Mouse (Mus musculus) cerebellum, adult 2 months (tissue): ENCODE measurements at regions not wholly inside any gene's neighbourhood (a gene's known extent, or its start where the extent isn't known, plus 50 kb on each side); places are given as distances from the start of the nearest gene placed in this dataset.

ENCODE experiments used
- DNase-seq, 2 experiments: peaks; one replicate each; pipeline ENCODE4 v3.0.0; 2021
- H3K27ac ChIP-seq: fragments of 200-500 bp; 2 replicates; pipeline ENCODE4 v1.5.1; 2012; ENCODE audit warnings: low read length, control low read depth, inconsistent platforms; ENCODE audit not compliant: insufficient read depth
- H3K27me3 ChIP-seq: fragments of 200-500 bp; 2 replicates; pipeline ENCODE4 v1.6.1; 2012; ENCODE audit warnings: inconsistent platforms, mild to moderate bottlenecking, low read length, moderate library complexity; ENCODE audit not compliant: control insufficient read depth, insufficient read depth
- H3K4me1 ChIP-seq: fragments of 200-500 bp; 2 replicates; pipeline ENCODE4 v1.6.1; 2011; ENCODE audit warnings: low read length; ENCODE audit not compliant: control insufficient read depth, insufficient read depth
- H3K4me3 ChIP-seq: fragments of 200-500 bp; replicated peaks from 2 replicates; pipeline ENCODE3; 2011; ENCODE audit warnings: mild to moderate bottlenecking, low read depth, low read length, control low read depth; ENCODE audit not compliant: insufficient read depth
- CTCF ChIP-seq: fragments of 200-500 bp; IDR thresholded peaks from 2 replicates; pipeline ENCODE4 v1.5.1; 2011; ENCODE audit warnings: low read depth, mild to moderate bottlenecking, control low read depth, low read length, moderate library complexity, borderline replicate concordance; ENCODE audit not compliant: insufficient read depth
- POLR2A ChIP-seq: fragments of 200-500 bp; IDR thresholded peaks from 2 replicates; pipeline ENCODE4 v1.6.1; 2011; ENCODE audit warnings: low read length, control low read depth, borderline replicate concordance; ENCODE audit not compliant: insufficient read depth
- WGBS: fragments of 180-500 bp; shearing (Covaris S2); methylation state at CpG from one replicate; pipeline ENCODE4 v1.1.7; 2018; 5-methylcytosine and 5-hydroxymethylcytosine counted together

GRCm38 (mm10) chr5:79558491-79558890 is 1461.4 kb upstream of the Adgrl3 start:
- no peaks in the 10 kb centered on the region for H3K27me3 ChIP-seq
- no peak overlapping the region for H3K4me3 ChIP-seq
- WGBS = 21% methylated on average over 1 of the region's 1 CpGs
- DNase-seq = peak in 1 of 2 experiments; percentile 4
- no peak for TF ChIP-seq CTCF
- no peak for TF ChIP-seq POLR2A
- H3K27ac ChIP-seq = no peak overlapping the region
- H3K4me1 ChIP-seq = no peaks in the 10 kb centered on the region

GRCm38 (mm10) chr5:79588700-79589099 is 1431.2 kb upstream of the Adgrl3 start:
- no peaks in the 10 kb centered on the region for H3K27me3 ChIP-seq
- 15% methylated on average over 7 of the region's 7 CpGs for WGBS
- no peak overlapping the region for H3K4me3 ChIP-seq
- no peak for TF ChIP-seq POLR2A
- TF ChIP-seq CTCF = no peak
- H3K27ac ChIP-seq = no peak overlapping the region
- H3K4me1 ChIP-seq = no peaks in the 10 kb centered on the region
- peak in 1 of 2 experiments; percentile 1 for DNase-seq
